Mouse (Mus musculus) left cerebral cortex, postnatal 10 days (tissue): ENCODE results near the gene Slc5a5. TPM values are rescaled to one million over a fixed set of nuclear protein-coding genes. Genes with fewer than 3 reads are reported as not detected.
A peak's percentile ranks its signal among the peaks of the same experiment; 100 is the strongest.

ENCODE experiments used
- DNase-seq, 2 experiments: peaks; one replicate each; pipeline ENCODE4 v3.0.0; 2021 to 2022; ENCODE audit warnings: low spot score in 2 of 2, mixed read lengths in 1 of 2; ENCODE audit errors: extremely low spot score in 1 of 2
- intact Hi-C: fragments of 180-260 bp; cut with DNase I; formaldehyde crosslinking; loops from one replicate; pipeline ENCODE4 v1.15.1; 2025
- total RNA-seq, 2 experiments: library from RNA; stranded (reverse); gene quantifications; 2 replicates each; pipeline ENCODE4 v1.2.3; 2021

Gene Slc5a5
- total RNA-seq, 2 experiments from 2014 or later, result 7.2 to 7.3 TPM

DNA sequence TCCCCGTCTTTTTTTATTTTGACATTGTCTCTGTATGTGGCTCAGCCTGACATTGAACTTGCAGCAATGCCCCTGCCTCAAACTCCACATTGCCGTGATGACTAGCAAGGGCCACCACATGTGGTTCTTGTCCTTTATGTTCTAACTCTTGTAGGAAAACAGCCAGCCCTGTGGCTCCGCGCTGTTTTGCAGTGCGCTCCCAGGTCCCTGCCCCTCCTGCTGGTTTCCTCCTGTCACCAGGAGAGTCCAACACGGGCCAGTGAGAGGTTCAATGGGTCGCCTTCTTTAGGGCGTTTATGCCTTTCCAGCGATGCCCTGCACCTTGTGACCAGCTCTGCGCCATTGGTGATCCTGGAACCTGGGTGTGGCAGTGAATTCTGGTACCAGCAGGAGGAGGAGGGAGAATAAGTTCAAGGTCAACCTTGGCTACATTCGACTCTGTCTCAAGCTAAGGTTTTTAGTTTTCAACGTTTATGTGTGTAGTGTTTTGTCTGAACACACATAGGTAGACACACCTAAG is 26.5 kb downstream of the Slc5a5 start:
- intact Hi-C loops, result no loop called here
- no peak for DNase-seq

DNA sequence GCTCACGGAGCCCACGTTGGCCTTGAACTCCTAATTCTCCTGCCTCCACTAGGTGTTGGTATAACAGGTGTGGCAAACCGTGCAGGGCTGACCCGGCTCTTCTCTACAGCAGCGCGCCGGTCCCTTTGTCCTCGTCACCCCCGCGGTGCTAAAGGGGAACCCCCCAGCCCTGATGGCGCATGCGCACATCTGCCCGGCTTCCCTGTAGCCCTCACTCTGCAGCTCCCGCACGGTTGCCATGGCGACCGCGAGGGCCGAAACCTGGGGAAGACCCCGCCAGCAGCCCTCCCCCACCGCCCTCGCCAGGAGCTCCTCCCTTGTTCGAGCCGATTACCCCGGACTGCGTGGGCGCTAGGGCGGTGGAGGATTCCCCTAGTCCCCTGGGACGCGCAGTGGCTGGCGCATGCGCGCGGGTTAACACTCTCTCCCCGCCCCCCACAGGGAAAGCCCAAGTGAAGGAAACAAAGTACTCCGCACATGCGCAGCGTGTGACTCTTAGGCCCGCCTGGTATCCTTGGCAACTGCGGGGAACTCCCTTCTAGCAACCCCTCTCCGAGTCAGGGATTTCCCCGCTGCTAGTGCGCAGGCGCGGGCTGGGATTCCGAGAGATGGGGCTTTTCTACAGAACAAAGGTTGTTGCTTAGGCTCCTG is 27.1 kb downstream of the Slc5a5 start:
- intact Hi-C loops, result no loop called here
- peak; percentile 99 for DNase-seq

DNA sequence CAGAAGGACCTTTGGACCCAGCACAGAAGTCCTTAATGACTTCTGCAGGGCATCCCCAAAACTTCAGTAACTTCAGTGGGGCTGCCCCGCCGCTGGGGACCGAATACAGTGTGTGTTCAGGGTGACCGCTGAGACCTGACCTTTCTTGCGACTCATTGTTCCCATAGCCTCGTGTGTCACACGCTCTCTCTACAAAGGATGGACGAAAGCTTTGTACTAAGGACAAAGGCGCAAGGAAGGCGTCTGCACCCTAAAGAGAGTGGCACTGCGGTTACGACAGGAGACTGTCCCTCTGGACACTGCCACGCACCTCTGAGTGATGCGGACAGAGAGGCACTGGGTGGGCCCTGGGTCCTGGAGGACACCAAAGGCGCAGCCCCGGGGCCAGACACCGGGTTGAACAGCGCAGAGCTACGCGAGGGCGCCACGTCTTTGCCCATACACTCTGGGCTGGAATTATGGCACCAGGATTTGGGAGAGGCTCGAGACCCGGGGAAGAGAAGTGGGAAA is 27.8 kb downstream of the Slc5a5 start:
- peak in 1 of 2 experiments; percentile 60 for DNase-seq
- intact Hi-C loops, result no loop called here

DNA sequence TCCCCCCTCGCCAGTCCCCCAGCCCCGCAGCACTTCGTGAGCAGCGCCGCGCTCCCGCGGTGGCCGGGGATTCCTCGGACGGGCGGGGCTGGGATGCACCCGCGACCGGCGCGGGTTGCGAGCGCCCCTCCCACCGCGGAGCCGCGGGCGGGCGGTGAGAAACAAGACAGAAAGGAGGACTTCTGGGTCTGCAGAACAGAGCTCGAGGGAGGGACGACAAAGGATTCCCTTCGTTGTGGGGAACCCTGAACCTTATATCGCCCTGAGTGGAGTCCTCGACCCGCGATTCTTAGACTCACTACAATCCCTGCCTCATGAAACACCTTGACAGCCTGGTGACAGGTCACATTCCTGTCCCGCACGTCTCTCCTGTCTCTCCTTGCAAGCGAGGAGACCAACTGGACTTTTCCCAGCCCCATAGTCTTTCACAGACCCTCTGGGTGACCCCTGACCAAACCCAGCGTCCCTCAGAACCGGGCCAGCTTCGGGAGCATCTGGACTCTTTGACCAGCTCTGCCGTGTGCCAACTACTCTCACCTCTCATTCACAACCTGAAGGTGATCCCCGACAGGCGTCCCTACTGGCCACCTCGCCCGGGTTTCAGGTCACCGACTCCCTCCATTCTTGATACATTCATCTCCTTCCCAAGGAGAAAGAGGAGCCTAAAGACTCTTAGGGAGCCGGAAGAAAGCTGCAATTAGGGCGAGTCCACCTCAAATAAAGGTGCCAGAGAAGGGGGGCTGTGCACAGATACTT is 28.4 kb downstream of the Slc5a5 start:
- peak in 1 of 2 experiments; percentile 64 for DNase-seq
- intact Hi-C loops, result no loop called here

DNA sequence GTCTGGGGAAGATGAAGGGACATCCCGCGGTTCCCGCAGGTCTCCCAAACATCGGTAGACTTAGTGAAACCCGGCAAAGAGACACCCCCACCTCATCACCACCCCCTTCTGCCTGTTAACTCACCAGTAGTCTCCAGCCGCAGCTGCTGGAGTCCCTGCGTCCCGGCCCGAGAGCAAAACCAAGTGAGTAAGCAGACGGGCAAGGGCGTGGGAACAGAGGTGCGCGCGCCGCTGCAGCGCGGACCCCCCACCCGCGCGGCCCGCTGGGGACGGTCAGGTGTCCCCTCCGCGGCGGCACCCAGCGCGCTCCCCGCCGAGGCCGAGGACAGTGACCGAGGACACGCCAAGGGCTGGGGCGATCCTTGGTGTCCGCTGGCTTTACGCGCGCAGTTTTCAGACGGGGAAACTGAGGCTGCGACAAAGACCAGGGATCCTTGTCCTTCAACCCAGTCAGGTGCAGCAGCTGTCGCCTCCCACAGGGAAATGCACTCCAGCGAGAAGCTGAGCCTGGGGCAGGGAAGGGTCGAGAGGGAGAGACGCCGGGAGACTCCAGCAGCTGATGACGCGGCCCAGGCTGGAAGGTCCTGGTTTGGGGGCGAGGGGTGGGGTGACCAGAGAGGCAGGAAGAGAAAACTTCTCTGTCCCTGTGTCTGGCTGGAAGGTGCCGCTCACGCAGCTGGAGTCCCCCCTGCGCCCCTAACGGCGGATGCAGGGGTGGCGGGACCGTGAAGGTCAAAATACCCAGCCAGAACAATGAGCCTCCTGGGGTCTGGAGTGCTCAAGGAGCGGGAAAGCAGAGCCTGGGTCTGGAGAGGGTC is 29.5 kb downstream of the Slc5a5 start, which contains the start of gene Kcnn1:
Kcnn1 (minus strand) TSS at position 435 of the 818 bp plus-strand sequence.
- peak in 1 of 2 experiments; percentile 57 for DNase-seq
- intact Hi-C loops, result no loop called here

DNA sequence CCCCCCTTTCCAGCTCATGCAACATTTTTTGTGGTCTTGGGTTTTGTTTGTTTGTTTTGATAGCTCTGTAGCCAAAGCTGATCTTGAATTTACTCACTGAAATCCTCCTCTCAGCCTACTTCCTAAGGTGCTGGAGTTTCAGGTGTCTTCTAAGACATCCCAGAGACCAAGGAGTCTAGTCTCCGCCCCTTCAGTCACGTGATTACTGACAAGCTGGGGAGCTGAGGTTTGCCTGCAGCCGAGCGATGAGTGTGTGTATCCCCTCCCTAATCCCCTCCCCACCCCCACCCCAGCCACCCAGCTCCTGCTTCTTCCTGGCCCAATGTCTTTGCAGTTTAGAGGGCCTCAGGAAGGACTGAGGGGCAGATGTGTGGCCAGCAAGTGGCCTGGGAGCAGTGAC is 35.0 kb downstream of the Slc5a5 start:
- intact Hi-C loops, result no loop called here
- DNase-seq, result peak in 1 of 2 experiments; percentile 45

DNA sequence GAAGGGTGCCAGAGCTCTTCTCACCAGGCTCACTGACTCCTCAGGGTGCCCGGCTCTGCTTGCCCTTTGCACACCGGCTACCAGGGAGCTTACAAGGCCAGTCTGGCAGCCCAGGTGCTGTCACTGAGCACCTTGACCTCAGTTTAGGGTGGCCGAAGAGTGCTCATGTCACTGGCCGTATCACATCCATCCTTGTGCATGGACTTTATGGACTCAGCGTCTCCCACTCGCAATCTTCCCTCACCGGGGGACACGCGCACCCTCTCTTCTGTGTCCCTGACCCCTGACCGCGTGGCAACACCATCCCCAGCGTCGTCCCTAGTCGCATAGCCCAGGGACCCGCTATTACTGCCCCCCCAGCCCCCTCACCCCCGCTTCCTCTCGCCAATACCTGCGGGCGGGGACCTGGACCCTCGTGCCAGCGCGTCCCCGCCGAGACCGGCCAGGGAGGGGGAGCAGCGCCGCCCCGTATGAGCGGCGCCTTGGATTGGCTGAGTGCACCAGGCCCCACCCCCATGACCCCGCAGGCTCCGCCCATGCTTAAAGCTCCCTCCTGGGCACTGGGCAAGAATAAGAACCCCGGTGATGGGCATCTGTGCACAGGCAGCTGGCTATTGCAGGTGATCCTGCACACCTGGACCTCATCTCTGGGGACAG is 35.9 kb downstream of the Slc5a5 start:
- intact Hi-C loops, result no loop called here
- peak in 1 of 2 experiments; percentile 88 for DNase-seq

DNA sequence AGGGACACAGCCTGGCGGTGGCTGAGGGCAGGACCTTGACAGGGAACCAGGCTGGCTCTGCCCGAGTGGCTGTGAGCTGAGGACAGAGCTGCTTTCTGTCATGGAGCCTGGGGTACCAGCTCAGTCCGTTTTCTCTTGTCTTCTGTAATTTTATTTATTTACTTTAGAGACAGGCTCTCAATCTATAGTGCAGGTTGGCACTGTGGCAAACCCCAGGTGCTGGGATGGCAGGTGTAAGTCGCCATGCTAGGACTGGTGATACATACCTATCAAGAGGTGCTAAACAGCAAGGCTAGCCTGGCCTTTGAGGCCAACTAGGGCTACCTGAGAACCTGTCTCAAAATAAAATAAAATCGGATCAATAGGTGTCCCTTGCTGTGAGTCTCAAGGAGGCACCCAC is 36.5 kb downstream of the Slc5a5 start:
- intact Hi-C loops, result no loop called here

DNA sequence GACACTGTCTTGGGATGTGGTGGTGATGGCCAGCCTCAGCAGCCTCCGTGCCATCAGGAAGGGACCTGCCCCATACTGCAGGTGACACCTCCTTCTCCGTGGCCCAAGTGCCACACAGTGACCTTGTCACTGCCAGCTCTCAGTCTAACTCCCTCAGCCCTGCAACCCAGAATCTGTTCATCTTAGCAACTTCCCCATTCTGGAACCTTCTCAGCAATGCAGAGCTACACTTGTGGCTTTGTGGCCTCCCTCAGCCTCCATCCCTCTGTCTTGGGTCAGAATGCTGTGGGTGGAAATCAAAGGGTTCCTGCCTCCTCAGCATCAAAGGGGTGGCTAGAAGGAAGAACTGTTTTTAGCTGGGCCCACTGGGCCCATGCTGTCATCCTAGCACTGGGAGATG is 38.7 kb downstream of the Slc5a5 start:
- intact Hi-C loops, result no loop called here
- no peak for DNase-seq

More for the DNA sequence above, 36.5 kb downstream of the Slc5a5 start:
- DNase-seq, result no peak

DNA sequence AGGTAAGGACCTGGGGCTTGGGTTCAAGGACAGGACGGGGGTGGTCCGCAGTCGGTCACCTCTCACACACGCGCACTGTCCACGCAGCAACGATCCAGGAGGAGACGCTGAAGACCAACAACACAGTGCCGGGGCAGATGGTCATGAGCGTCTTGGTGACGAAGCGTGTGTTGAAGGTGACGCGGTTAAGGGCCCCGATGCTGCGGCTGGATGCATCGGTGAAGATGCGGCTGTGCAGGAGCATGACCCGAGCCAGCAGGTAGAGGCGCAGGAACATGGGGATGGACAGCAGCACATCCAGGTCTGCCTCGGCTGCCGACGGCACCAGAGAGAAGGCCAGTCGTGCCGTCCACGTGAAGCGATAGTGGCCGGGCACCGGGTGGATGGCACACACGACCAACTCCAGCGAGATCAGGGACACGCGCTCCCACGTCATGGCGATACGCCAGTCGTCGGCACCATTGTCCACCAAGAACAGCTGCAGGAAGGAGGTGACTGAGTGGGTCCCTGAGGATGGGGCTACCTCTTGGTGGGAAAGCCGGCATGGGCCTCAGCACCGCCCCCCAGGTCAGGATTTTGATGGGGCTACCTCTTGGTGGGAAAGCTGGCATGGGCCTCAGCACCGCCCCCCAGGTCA is 39.8 kb downstream of the Slc5a5 start:
- intact Hi-C loops, result no loop called here

DNA sequence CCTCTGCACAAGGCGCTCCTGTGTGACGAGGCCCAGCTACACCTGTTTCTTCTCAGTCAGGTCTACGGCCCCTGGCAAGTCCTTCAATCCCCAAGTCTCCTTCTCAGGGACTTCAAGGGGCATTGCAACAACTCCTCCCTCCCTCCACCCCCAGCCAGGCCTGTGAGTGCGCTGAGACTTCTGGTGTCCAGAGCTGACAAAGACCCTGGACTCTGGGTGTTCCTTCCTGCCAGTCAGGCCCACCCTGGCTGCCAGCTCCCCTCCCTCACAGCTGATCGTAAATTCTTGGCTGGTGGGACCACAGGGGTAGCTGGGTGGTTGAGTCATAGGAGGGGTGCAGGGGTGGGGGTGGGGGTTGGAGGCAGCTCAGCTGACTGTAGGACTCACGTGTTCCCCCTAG is 40.7 kb downstream of the Slc5a5 start:
- intact Hi-C loops, result no loop called here

More for the DNA sequence above, 39.8 kb downstream of the Slc5a5 start:
- peak in 1 of 2 experiments; percentile 39 for DNase-seq

DNA sequence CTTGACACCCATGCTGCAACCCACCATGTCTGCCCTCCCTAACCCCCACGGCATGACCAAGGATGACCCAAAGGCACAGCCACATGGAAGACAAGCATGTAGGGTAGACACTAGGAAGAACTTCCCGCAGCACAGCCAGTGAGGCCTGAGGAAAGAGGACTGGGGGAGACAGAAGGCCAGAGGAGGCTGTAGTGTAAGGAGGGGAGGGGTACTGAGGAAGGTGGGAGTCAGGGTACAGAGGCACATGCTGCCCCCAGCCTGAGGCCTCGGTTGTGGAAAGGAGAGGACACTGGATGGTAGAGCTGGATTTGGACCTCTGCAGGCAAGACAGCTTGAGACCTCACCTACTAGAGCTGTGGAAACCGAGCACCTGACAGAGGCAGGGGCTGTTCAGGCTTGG is 41.6 kb downstream of the Slc5a5 start:
- intact Hi-C loops, result no loop called here

More for the DNA sequence above, 40.7 kb downstream of the Slc5a5 start:
- DNase-seq, result no peak

DNA sequence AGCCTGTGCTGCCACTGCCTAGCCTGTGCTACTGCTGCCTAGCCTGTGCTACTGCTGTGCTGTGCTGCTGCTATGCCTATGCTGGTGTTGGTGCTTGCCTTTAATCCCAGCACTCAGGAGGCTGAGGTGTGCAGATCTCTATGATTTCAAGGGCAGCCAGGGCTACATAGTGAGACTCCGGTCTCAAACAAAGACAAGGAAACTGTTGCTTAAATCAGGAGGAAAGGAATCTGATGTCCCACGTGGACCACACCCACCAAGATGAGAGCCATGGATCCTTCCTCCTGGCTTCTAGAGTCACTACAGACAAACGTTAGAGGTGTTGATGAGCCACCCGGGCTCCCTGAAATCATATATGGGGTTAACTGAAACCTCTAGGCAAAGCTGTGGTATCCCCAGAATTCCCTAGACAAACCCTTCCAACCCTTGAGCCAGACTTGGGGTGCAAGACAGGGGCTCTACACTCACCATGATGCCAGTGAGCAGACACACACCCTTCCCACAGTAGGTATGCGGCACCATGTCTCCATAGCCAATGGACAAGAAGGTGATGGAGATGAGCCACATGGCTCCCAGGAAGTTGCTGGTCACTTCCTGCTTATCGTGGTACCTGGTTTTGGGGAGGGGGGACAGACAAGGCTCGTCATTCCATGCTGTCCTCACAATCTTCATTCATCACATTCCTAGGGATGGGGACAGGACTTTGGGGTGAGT is 42.3 kb downstream of the Slc5a5 start:
- no peak for DNase-seq
- intact Hi-C loops, result no loop called here

More for the DNA sequence above, 41.6 kb downstream of the Slc5a5 start:
- no peak for DNase-seq

DNA sequence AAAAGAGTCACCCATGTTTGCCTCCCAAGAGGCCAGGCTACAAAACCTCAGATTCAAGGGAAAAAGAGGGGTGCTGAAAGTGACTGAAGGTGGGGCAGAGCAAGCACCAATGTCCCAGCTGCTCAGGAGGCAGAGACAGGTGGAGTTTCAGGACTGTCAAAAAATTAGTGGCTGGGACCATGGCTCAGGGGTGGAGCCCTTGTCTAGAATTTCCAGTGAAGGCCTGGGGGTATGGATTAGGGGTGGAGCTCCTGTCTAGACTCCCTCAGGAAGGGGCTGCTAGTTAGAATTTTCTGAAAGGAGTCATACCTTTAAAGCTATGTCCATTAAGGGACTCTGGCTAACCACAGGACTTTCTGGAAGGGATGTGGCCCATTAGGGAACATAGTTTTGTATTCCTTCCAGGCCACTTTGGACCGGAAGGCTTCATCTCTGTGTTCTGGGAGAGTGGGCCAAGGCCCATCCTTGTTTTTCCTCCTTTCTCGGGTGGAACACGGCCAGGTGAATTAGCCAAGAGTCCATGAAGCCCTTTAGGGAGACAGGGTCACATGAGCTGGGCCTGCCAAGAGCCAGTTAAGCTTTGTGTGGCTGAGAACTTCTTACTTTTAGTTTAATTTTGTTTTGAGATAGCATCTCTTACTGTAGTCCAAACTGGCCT is 43.1 kb downstream of the Slc5a5 start:
- DNase-seq, result no peak
- intact Hi-C loops, result no loop called here

DNA sequence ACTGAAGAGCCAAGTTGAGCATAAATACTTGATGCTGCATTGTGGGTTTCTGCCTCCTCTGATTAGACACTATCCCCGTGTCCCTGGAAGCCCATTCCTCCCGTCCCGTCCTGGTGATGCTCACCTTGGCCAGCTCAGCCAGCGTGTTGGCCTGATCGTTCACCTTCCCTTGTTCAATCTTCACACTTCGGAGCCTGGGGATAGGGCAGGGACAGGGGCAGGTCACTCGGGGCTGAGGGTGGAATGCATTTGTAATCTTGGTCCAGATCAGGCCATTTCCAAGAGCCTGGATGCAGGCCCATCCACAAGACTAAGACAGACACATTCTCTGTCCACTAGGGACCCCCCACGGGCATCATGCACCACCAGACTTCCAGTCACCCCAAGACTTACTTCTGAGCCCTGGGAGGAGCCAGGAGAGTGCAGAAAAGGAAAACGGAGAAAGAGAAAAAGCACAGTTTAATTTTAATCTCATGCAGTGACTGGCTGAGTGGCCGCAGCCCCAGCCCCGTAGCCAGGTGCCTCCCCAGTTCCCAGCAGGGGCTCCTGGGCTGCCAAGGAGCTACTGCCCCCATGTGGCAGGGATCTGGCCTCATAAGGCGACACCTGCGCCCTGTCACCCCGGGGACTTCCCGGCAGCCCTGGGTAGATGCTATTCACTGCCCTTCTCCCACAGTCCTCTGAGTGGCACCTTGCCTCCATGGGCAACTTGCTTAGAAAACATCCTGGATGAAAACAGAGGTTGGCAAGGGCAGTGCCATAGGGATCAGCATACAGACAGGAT is 46.0 kb downstream of the Slc5a5 start:
- intact Hi-C loops, result no loop called here
- peak in 1 of 2 experiments; percentile 38 for DNase-seq

DNA sequence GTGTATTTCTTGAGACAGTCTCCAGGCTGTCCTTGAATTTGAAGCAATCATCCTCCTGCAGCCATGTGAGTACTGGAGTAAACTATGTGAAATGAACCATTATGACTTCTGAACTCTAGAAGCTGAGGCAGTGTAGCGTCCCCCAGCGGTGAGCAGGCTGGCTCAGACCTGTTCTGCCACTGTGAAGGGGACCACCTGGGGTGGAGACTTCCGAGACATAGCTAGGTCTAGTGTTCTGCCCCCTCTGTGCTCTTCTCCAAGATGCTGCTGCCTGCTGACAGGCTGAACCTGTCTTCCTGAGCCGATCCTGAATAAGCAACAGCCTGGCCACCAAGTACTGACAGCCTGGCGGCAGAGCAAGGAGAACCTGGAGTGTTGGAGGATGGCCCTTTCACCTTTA is 47.4 kb downstream of the Slc5a5 start:
- intact Hi-C loops, result loop anchor here (2.0 kb wide), 1 partner anchor 24 kb away; no protein-coding TSS in a partner anchor
- DNase-seq, result peak in 1 of 2 experiments; percentile 47
